Mouse (Mus musculus) testis, adult 2 months (tissue): Measurements from ENCODE around the gene Chst11. TPM values are rescaled to one million over a fixed set of nuclear protein-coding genes. Genes with fewer than 3 reads are reported as not detected.

Experiments used
- H3K27ac ChIP-seq: fragments of 200-500 bp; 2 replicates; pipeline ENCODE4 v1.5.1; 2012; ENCODE audit warnings: low read depth, low read length; ENCODE audit not compliant: control insufficient read depth, insufficient read depth
- H3K27me3 ChIP-seq: fragments of 200-500 bp; 2 replicates; pipeline ENCODE4 v1.6.1; 2012; ENCODE audit warnings: mild to moderate bottlenecking, low read length, moderate library complexity; ENCODE audit not compliant: control insufficient read depth, insufficient read depth
- H3K36me3 ChIP-seq: fragments of 200-500 bp; 2 replicates; pipeline ENCODE4 v1.6.1; 2012; ENCODE audit warnings: mild to moderate bottlenecking, low read length; ENCODE audit not compliant: control insufficient read depth, insufficient read depth
- H3K4me1 ChIP-seq: fragments of 200-500 bp; 2 replicates; pipeline ENCODE4 v1.6.1; 2012; ENCODE audit warnings: low read length; ENCODE audit not compliant: control insufficient read depth, insufficient read depth
- H3K4me3 ChIP-seq: fragments of 200-500 bp; 2 replicates; pipeline ENCODE4 v1.5.1; 2012; ENCODE audit warnings: low read depth, mild to moderate bottlenecking, low read length, moderate library complexity, mixed read lengths; ENCODE audit not compliant: control insufficient read depth
- CTCF ChIP-seq: fragments of 200-500 bp; IDR thresholded peaks from 2 replicates; pipeline ENCODE4 v1.5.1; 2012; ENCODE audit warnings: low read depth, mild to moderate bottlenecking, inconsistent platforms, low read length, moderate library complexity; ENCODE audit not compliant: control insufficient read depth, insufficient read depth, insufficient replicate concordance
- POLR2A ChIP-seq: fragments of 200-500 bp; IDR thresholded peaks from 2 replicates; pipeline ENCODE4 v1.6.1; 2012; ENCODE audit warnings: low read depth, mild to moderate bottlenecking, inconsistent platforms, low read length, moderate library complexity; ENCODE audit not compliant: control insufficient read depth
- polyA plus RNA-seq: library from polyadenylated mRNA; depleted of rRNA; stranded (reverse); fragments of >200 nt; gene quantifications from 2 replicates; pipeline ENCODE4 v1.2.3, GENCODE M21; 2012

The Chst11 gene
- polyA plus RNA-seq, 1 experiment = 0.67 TPM

GRCm38 (mm10) chr10:83019497-83020270 is 34.4 kb downstream of the Chst11 start:
- Histone ChIP-seq H3K36me3 (no peaks in the 10 kb centered on the region), H3K27me3 (no peaks in the 10 kb centered on the region), H3K4me3 (no peak overlapping the region), H3K4me1 (no peaks in the 10 kb centered on the region), H3K27ac (no peak overlapping the region)
- TF ChIP-seq POLR2A (no peak), CTCF (no peak)

- no peak for TF ChIP-seq POLR2A
- TF ChIP-seq CTCF = no peak
- Histone ChIP-seq H3K4me3 (no peak overlapping the region), H3K4me1 (no peaks in the 10 kb centered on the region; the same call in none of the 2 replicates), H3K27ac (no peak overlapping the region), H3K27me3 (no peaks in the 10 kb centered on the region), H3K36me3 (no peaks in the 10 kb centered on the region)
Observed at GRCm38 (mm10) chr10:83022616-83023015, 37.3 kb downstream of the Chst11 start.

- no peaks in the 10 kb centered on the region for H3K36me3 ChIP-seq
- H3K4me1 ChIP-seq = no peaks in the 10 kb centered on the region; the same call in none of the 2 replicates
- H3K4me3 ChIP-seq = no peak overlapping the region
- TF ChIP-seq CTCF (no peak), POLR2A (no peak)
- no peak overlapping the region for H3K27ac ChIP-seq
- H3K27me3 ChIP-seq = no peaks in the 10 kb centered on the region
Observed at GRCm38 (mm10) chr10:83026174-83026573, 40.9 kb downstream of the Chst11 start.

- H3K27me3 ChIP-seq = no peaks in the 10 kb centered on the region
- H3K27ac ChIP-seq = no peak overlapping the region
- TF ChIP-seq POLR2A (no peak), CTCF (no peak)
- H3K36me3 ChIP-seq = no peaks in the 10 kb centered on the region
- H3K4me1 ChIP-seq = no peaks in the 10 kb centered on the region; the same call in none of the 2 replicates
- H3K4me3 ChIP-seq = no peak overlapping the region
Observed at GRCm38 (mm10) chr10:83027673-83028072, 42.4 kb downstream of the Chst11 start.

- TF ChIP-seq POLR2A = no peak
- no peak for TF ChIP-seq CTCF
- Histone ChIP-seq H3K4me1 (no peaks in the 10 kb centered on the region; the same call in 1 of the 2 replicates), H3K27ac (no peak overlapping the region), H3K27me3 (no peaks in the 10 kb centered on the region), H3K4me3 (no peak overlapping the region), H3K36me3 (no peaks in the 10 kb centered on the region)
Observed at GRCm38 (mm10) chr10:83030103-83030661, 44.9 kb downstream of the Chst11 start.

- H3K4me3 ChIP-seq = no peak overlapping the region
- H3K36me3 ChIP-seq = no peaks in the 10 kb centered on the region
- H3K4me1 ChIP-seq = no peaks in the 10 kb centered on the region; the same call in 1 of the 2 replicates
- TF ChIP-seq POLR2A (no peak), CTCF (no peak)
- no peaks in the 10 kb centered on the region for H3K27me3 ChIP-seq
- no peak overlapping the region for H3K27ac ChIP-seq
Observed at GRCm38 (mm10) chr10:83030928-83031327, 45.6 kb downstream of the Chst11 start.

- Histone ChIP-seq H3K27ac (no peak overlapping the region), H3K4me1 (no peaks in the 10 kb centered on the region; the same call in 1 of the 2 replicates), H3K36me3 (no peaks in the 10 kb centered on the region), H3K27me3 (no peaks in the 10 kb centered on the region), H3K4me3 (no peak overlapping the region)
- TF ChIP-seq POLR2A (no peak), CTCF (no peak)
Observed at GRCm38 (mm10) chr10:83031561-83031960, 46.3 kb downstream of the Chst11 start.
